Mouse (Mus musculus) embryonic facial prominence, embryonic 11.5 days (tissue): ENCODE measurements around the gene Fmn2. TPM values are rescaled to one million over a fixed set of nuclear protein-coding genes. Genes with fewer than 3 reads are reported as not detected.

Source experiments
- ATAC-seq: fragments of 200-750 bp; cut with Nextera tagmentation; replicated peaks from 2 replicates; pipeline ENCODE4 v1.8.0; 2017; ENCODE audit warnings: low read depth; ENCODE audit not compliant: insufficient number of reproducible peaks, low FRiP score, low TSS enrichment
- DNase-seq: peaks from one replicate; pipeline ENCODE4 v3.0.0-alpha.2; 2015; ENCODE audit warnings: low spot score
- H3K27ac ChIP-seq: fragments of 300-500 bp; sonication (generic); replicated peaks from 2 replicates; pipeline ENCODE4 v1.5.1; 2014; ENCODE audit warnings: mild to moderate bottlenecking, low read depth, low read length, control low read depth
- H3K27me3 ChIP-seq: fragments of 300-500 bp; sonication (generic); 2 replicates; pipeline ENCODE4 v1.6.1; 2014; ENCODE audit warnings: mild to moderate bottlenecking, low read length, moderate library complexity, mixed read lengths; ENCODE audit not compliant: control insufficient read depth, insufficient read depth
- H3K36me3 ChIP-seq: fragments of 300-500 bp; sonication (generic); replicated peaks from 2 replicates; pipeline ENCODE4 v1.6.1; 2014; ENCODE audit warnings: low read depth, mild to moderate bottlenecking, low read length, moderate library complexity, mixed read lengths; ENCODE audit not compliant: control insufficient read depth, insufficient read depth
- H3K4me1 ChIP-seq: fragments of 300-500 bp; sonication (generic); 2 replicates; pipeline ENCODE4 v1.6.1; 2014; ENCODE audit warnings: low read length, mixed read lengths; ENCODE audit not compliant: control insufficient read depth, insufficient read depth
- H3K4me2 ChIP-seq: fragments of 300-500 bp; sonication (generic); 2 replicates; pipeline ENCODE4 v1.6.1; 2014; ENCODE audit warnings: low read depth, mild to moderate bottlenecking, control low read depth, low read length, moderate library complexity
- H3K4me3 ChIP-seq: fragments of 300-500 bp; sonication (generic); 2 replicates; pipeline ENCODE4 v1.5.1; 2014; ENCODE audit warnings: low read depth, low read length, control low read depth
- H3K9ac ChIP-seq: fragments of 300-500 bp; sonication (generic); replicated peaks from 2 replicates; pipeline ENCODE4 v1.6.1; 2014; ENCODE audit warnings: mild to moderate bottlenecking, control low read depth, low read length
- H3K9me3 ChIP-seq: fragments of 300-500 bp; sonication (generic); replicated peaks from 2 replicates; pipeline ENCODE4 v1.6.1; 2016; ENCODE audit warnings: mild to moderate bottlenecking, low read length, inconsistent platforms, mixed read lengths; ENCODE audit not compliant: control insufficient read depth
- WGBS: fragments of 180-500 bp; shearing (Covaris S2); extraction: QIAGEN DNeasy Blood & Tissue Kit; methylation state at CpG from one replicate; pipeline ENCODE4 v1.1.7; 2014; 5-methylcytosine and 5-hydroxymethylcytosine counted together
- polyA plus RNA-seq: library from polyadenylated mRNA; unstranded; fragments of >200 nt; fragmentation: Nextera tagmentation; extraction: Ambion mirVana; gene quantifications from 2 replicates; pipeline ENCODE4 v1.2.1, GENCODE M21; 2014

Gene Fmn2
- polyA plus RNA-seq, 1 experiment from 2014 or later = 2.1 TPM

- Histone ChIP-seq H3K4me2 (no peak overlapping the region), H3K27me3 (no peaks in the 10 kb centered on the region), H3K9me3 (no peaks in the 10 kb centered on the region), H3K9ac (no peak overlapping the region), H3K4me3 (no peak overlapping the region), H3K4me1 (no peaks in the 10 kb centered on the region), H3K36me3 (no peaks in the 10 kb centered on the region), H3K27ac (no peak overlapping the region)
- WGBS = 86% methylated on average over 12 of the region's 12 CpGs
- no peak for ATAC-seq
- no peak for DNase-seq
These were observed 218.3 kb downstream of the Fmn2 start for GRCm38 (mm10) chr1:174719729-174720458.

DNA sequence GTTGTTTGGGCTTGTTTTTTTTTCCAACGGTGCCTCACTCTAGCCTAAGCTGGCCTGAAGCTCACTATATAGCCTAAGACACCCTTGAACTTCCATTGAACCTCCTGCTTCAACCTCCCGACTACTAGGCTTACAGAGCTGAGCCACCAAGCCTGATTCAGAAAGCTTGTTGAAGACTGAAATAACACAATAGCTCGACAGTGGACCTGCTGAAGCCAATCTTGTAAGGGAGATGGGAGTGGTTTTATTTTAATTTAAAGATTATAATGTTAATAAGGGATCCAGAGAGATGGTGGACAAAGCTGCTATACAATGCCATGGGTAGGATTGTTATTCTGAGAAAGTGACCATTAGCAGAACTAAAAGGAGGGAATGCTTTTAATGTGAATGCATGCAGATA lies 227.1 kb downstream of the Fmn2 start:
- Histone ChIP-seq H3K4me3 (no peak overlapping the region), H3K4me1 (no peaks in the 10 kb centered on the region), H3K27me3 (no peaks in the 10 kb centered on the region), H3K9me3 (no peaks in the 10 kb centered on the region), H3K9ac (no peak overlapping the region), H3K27ac (no peak overlapping the region), H3K4me2 (no peak overlapping the region), H3K36me3 (no peaks in the 10 kb centered on the region)
- ATAC-seq = no peak
- no peak for DNase-seq
- 77% methylated on average over 3 of the region's 3 CpGs for WGBS

- H3K4me1 ChIP-seq = no peaks in the 10 kb centered on the region
- no peaks in the 10 kb centered on the region for H3K27me3 ChIP-seq
- no peak overlapping the region for H3K4me3 ChIP-seq
- H3K27ac ChIP-seq = no peak overlapping the region
- no peak overlapping the region for H3K9ac ChIP-seq
- H3K4me2 ChIP-seq = no peak overlapping the region
- H3K36me3 ChIP-seq = no peaks in the 10 kb centered on the region
- no peak for ATAC-seq
- H3K9me3 ChIP-seq = no peaks in the 10 kb centered on the region
- WGBS = 69% methylated on average over 6 of the region's 6 CpGs
- no peak for DNase-seq
These were observed 231.1 kb downstream of the Fmn2 start for GRCm38 (mm10) chr1:174732715-174733114.

GRCm38 (mm10) chr1:174738958-174739357 lies 237.3 kb downstream of the Fmn2 start:
- H3K27ac ChIP-seq = no peak overlapping the region
- no peak overlapping the region for H3K9ac ChIP-seq
- no peak overlapping the region for H3K4me2 ChIP-seq
- H3K9me3 ChIP-seq = no peaks in the 10 kb centered on the region
- H3K27me3 ChIP-seq = no peaks in the 10 kb centered on the region
- H3K4me3 ChIP-seq = no peak overlapping the region
- H3K4me1 ChIP-seq = no peaks in the 10 kb centered on the region
- H3K36me3 ChIP-seq = no peaks in the 10 kb centered on the region
- no peak for DNase-seq
- WGBS = 67% methylated on average over 8 of the region's 8 CpGs
- ATAC-seq = no peak

- H3K9me3 ChIP-seq = no peaks in the 10 kb centered on the region
- ATAC-seq (no peak), DNase-seq (no peak)
- H3K4me1 ChIP-seq = no peaks in the 10 kb centered on the region
- H3K4me2 ChIP-seq = no peak overlapping the region
- no peak overlapping the region for H3K4me3 ChIP-seq
- H3K36me3 ChIP-seq = no peaks in the 10 kb centered on the region
- no peak overlapping the region for H3K9ac ChIP-seq
- H3K27me3 ChIP-seq = no peaks in the 10 kb centered on the region
- no peak overlapping the region for H3K27ac ChIP-seq
- 72% methylated on average over 2 of the region's 2 CpGs for WGBS
These were observed 241.0 kb downstream of the Fmn2 start for GRCm38 (mm10) chr1:174742667-174743066.

- no peak overlapping the region for H3K27ac ChIP-seq
- 90% methylated on average over 4 of the region's 4 CpGs for WGBS
- no peaks in the 10 kb centered on the region for H3K9me3 ChIP-seq
- H3K4me1 ChIP-seq = no peaks in the 10 kb centered on the region
- no peak overlapping the region for H3K9ac ChIP-seq
- no peak for ATAC-seq
- H3K4me3 ChIP-seq = no peak overlapping the region
- H3K27me3 ChIP-seq = no peaks in the 10 kb centered on the region
- no peak overlapping the region for H3K4me2 ChIP-seq
- no peaks in the 10 kb centered on the region for H3K36me3 ChIP-seq
- DNase-seq = no peak
These were observed 246.9 kb downstream of the Fmn2 start for GRCm38 (mm10) chr1:174748520-174748919.

GRCm38 (mm10) chr1:174750893-174751461 lies 249.4 kb downstream of the Fmn2 start:
- ATAC-seq (no peak), DNase-seq (no peak)
- 78% methylated on average over 3 of the region's 3 CpGs for WGBS
- Histone ChIP-seq H3K4me3 (no peak overlapping the region), H3K27ac (no peak overlapping the region), H3K4me1 (no peaks in the 10 kb centered on the region), H3K9ac (no peak overlapping the region), H3K9me3 (no peaks in the 10 kb centered on the region), H3K4me2 (no peak overlapping the region), H3K27me3 (no peaks in the 10 kb centered on the region), H3K36me3 (no peaks in the 10 kb centered on the region)

DNA sequence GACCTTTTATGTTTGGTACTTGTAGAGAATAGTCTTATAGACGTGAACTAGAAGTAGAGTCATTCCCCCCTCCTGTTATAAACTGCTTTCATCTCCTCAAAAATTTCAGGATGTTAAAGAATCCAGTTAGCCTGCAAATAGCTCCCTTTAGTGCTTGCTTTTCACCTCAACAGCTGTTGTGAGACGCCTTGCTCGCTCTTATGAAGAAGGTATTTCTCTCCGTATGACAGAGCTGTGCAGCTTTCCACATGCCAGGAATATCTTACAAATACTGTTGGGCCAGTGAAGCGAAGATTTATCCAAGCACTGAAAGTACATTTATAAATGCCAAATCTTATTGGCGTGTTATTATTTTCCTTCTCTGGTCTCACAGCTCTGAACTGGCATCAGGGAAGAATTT lies 257.7 kb downstream of the Fmn2 start:
- Histone ChIP-seq H3K36me3 (no peaks in the 10 kb centered on the region), H3K4me1 (no peaks in the 10 kb centered on the region), H3K27me3 (no peaks in the 10 kb centered on the region), H3K9ac (no peak overlapping the region), H3K4me2 (no peak overlapping the region), H3K27ac (no peak overlapping the region), H3K4me3 (no peak overlapping the region), H3K9me3 (no peaks in the 10 kb centered on the region)
- no peak for DNase-seq
- no peak for ATAC-seq
- 85% methylated on average over 6 of the region's 6 CpGs for WGBS
